Mouse (Mus musculus): ENCODE data around the gene Med28. TPM values are rescaled to one million over a fixed set of nuclear protein-coding genes. Genes with fewer than 3 reads are reported as not detected.

Gene Med28
- polyA plus RNA-seq, 1 experiment, result 260 TPM

DNA sequence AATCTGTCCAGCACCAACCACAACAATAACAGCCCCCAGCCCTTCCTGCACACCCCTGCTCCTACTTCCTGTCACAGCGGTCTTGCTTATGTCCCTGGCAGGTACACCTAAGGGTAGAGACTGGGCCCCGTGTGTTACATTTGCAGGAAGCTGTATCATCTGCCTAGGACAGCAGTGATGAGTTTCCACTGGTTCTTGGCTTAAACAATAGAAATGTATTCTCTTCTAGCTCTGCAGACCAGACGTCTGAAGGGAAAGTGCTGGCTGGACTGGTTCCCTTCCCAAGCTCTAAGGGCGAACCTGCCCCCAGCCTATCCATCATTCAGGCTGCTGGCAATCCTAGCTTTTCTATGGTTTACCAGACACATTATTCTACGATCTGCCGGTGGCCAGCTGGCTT is 44.0 kb downstream of the Med28 start:
- Histone ChIP-seq H3K27me3 (ENCODE audit: control insufficient read depth, insufficient read depth, low read length) (no peaks in the 10 kb centered on the region), H3K27ac (ENCODE audit: control insufficient read depth, insufficient read depth, low read depth, low read length) (no peak overlapping the region)
- TF ChIP-seq POLR2A (IDR thresholded peaks at IDR 0.05; ENCODE audit: control insufficient read depth, low read depth, low read length) (no peak), CTCF (IDR thresholded peaks at IDR 0.05; ENCODE audit: control insufficient read depth, insufficient read depth, insufficient replicate concordance, low read depth, low read length) (no peak)

DNA sequence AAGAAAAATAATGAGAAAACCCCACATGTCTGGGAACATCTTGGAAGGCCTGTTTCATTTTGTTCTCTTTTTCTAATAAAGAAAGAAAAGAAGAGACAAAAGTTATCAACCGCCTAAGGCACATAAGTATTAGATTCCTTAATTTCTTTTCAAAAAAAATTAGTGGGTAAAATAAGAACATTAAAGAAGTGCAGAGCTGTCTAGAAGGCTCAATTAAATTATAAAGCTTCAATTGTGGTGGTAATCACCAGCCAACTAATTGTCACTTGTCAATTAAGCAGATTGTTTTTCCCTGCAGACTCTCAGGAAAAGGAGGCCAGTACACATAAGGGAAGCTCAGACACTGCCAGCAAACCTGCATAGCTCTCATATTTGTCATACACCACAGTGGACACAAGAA is 45.8 kb downstream of the Med28 start:
- Histone ChIP-seq H3K4me3 (ENCODE audit: control insufficient read depth, low read depth, low read length) (no peak overlapping the region), H3K27me3 (ENCODE audit: control insufficient read depth, insufficient read depth, low read length) (no peaks in the 10 kb centered on the region)
- TF ChIP-seq POLR2A (IDR thresholded peaks at IDR 0.05; ENCODE audit: control insufficient read depth, low read depth, low read length), result no peak
- TF ChIP-seq CTCF (IDR thresholded peaks at IDR 0.05; ENCODE audit: control insufficient read depth, insufficient read depth, insufficient replicate concordance, low read depth, low read length), result no peak

More for the DNA sequence above, 44.0 kb downstream of the Med28 start:
- H3K36me3 ChIP-seq (ENCODE audit: control insufficient read depth, insufficient read depth, low read length), result no peaks in the 10 kb centered on the region
- no peaks in the 10 kb centered on the region for H3K4me1 ChIP-seq (ENCODE audit: control insufficient read depth, insufficient read depth, low read length)
- H3K4me3 ChIP-seq (ENCODE audit: control insufficient read depth, low read depth, low read length), result no peak overlapping the region

DNA sequence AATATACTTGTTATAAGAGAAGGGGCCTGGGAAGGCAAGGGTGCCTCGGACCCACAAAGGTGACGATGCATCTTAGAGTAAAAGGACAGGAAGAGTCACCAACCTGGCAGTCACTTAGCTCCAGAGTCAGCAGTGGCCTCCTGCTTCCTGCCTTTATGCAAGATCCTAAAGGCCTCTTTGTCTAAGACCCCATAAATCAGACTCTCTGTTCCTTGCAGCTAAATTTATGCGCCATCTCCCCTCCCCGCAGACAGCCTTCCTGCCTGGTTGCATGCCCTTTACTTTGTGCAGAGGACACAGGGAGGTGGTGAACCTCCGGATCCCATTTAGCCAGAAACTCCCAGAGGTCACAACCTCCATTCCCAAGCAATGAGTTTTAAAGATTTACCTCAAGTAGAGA is 52.8 kb downstream of the Med28 start:
- Histone ChIP-seq H3K4me1 (ENCODE audit: control insufficient read depth, insufficient read depth, low read length) (no peaks in the 10 kb centered on the region), H3K36me3 (ENCODE audit: control insufficient read depth, insufficient read depth, low read length) (no peaks in the 10 kb centered on the region), H3K27ac (ENCODE audit: control insufficient read depth, insufficient read depth, low read depth, low read length) (no peak overlapping the region), H3K4me3 (ENCODE audit: control insufficient read depth, low read depth, low read length) (no peak overlapping the region), H3K27me3 (ENCODE audit: control insufficient read depth, insufficient read depth, low read length) (no peaks in the 10 kb centered on the region)
- TF ChIP-seq CTCF (IDR thresholded peaks at IDR 0.05; ENCODE audit: control insufficient read depth, insufficient read depth, insufficient replicate concordance, low read depth, low read length) (no peak), POLR2A (IDR thresholded peaks at IDR 0.05; ENCODE audit: control insufficient read depth, low read depth, low read length) (no peak)

More for the DNA sequence above, 45.8 kb downstream of the Med28 start:
- H3K36me3 ChIP-seq (ENCODE audit: control insufficient read depth, insufficient read depth, low read length), result no peaks in the 10 kb centered on the region
- no peaks in the 10 kb centered on the region for H3K4me1 ChIP-seq (ENCODE audit: control insufficient read depth, insufficient read depth, low read length)
- H3K27ac ChIP-seq (ENCODE audit: control insufficient read depth, insufficient read depth, low read depth, low read length), result no peak overlapping the region

DNA sequence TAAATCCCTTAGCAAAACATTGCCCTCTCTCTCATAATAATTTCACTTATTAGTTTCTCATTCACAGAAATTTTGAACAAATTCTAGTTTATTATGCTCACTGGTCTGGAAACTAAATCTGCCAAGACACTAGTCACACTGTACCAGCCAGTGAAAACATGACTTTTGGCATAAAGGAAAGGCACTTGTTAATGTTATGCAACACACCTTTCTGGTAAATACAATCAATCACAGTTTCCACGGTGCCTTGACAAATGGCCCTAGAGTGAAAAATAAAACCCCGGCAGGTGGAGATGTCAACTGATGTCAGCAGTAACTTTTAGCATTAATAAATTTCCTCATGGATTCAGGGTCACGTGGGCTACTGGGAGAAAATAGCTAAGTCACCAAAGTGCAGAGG is 56.7 kb downstream of the Med28 start:
- TF ChIP-seq POLR2A (IDR thresholded peaks at IDR 0.05; ENCODE audit: control insufficient read depth, low read depth, low read length), result no peak
- no peak for TF ChIP-seq CTCF (IDR thresholded peaks at IDR 0.05; ENCODE audit: control insufficient read depth, insufficient read depth, insufficient replicate concordance, low read depth, low read length)
- H3K4me1 ChIP-seq (ENCODE audit: control insufficient read depth, insufficient read depth, low read length), result no peaks in the 10 kb centered on the region
- no peak overlapping the region for H3K27ac ChIP-seq (ENCODE audit: control insufficient read depth, insufficient read depth, low read depth, low read length)
- H3K36me3 ChIP-seq (ENCODE audit: control insufficient read depth, insufficient read depth, low read length), result no peaks in the 10 kb centered on the region
- H3K4me3 ChIP-seq (ENCODE audit: control insufficient read depth, low read depth, low read length), result no peak overlapping the region
- H3K27me3 ChIP-seq (ENCODE audit: control insufficient read depth, insufficient read depth, low read length), result no peaks in the 10 kb centered on the region

DNA sequence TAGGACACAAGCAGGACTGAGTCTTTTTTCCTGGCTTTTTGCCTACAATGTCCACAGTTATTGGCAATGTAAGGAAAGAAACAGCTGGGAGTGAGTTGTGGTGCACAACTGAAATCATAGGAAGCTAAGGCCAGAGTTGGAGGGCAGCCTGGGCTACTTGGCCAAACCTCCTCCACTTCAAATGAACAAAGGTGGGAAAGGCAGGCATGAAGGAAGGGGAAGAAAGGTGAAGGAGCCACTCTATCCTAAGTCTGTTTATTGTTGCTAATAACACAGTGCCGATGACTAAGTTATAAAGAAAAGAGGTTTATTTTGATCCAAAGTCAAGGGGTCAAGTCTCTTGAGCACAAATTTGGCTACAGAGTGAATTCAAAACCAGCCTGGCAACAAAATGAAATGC is 57.3 kb downstream of the Med28 start:
- Histone ChIP-seq H3K27me3 (ENCODE audit: control insufficient read depth, insufficient read depth, low read length) (no peaks in the 10 kb centered on the region), H3K4me3 (ENCODE audit: control insufficient read depth, low read depth, low read length) (no peak overlapping the region), H3K4me1 (ENCODE audit: control insufficient read depth, insufficient read depth, low read length) (no peaks in the 10 kb centered on the region), H3K27ac (ENCODE audit: control insufficient read depth, insufficient read depth, low read depth, low read length) (no peak overlapping the region), H3K36me3 (ENCODE audit: control insufficient read depth, insufficient read depth, low read length) (no peaks in the 10 kb centered on the region)
- TF ChIP-seq CTCF (IDR thresholded peaks at IDR 0.05; ENCODE audit: control insufficient read depth, insufficient read depth, insufficient replicate concordance, low read depth, low read length) (no peak), POLR2A (IDR thresholded peaks at IDR 0.05; ENCODE audit: control insufficient read depth, low read depth, low read length) (no peak)

Other genes starting within 250 kb of the Med28 start
- gene Qdpr, start 70.0 kb upstream of the Med28 start, polyA plus RNA-seq (2012; rRNA removed), result 17.0 and 21.6 TPM in 2 replicates
- gene Clrn2, start 66.5 kb upstream of the Med28 start, polyA plus RNA-seq (2012; rRNA removed), result not detected in 2 replicates
- 14.4 and 14.7 TPM in 2 replicates for gene Lap3, start 26.9 kb upstream of the Med28 start, polyA plus RNA-seq (2012; rRNA removed)
- 0.21 and 0.30 TPM in 2 replicates for gene Fam184b, start 119.4 kb downstream of the Med28 start, polyA plus RNA-seq (2012; rRNA removed)
- gene Ncapg, start 149.7 kb downstream of the Med28 start, polyA plus RNA-seq (2012; rRNA removed), result 6.0 and 7.3 TPM in 2 replicates